Mouse (Mus musculus) heart, embryonic 15.5 days (tissue): Measurements from ENCODE around the gene Gprin3. TPM values are rescaled to one million over a fixed set of nuclear protein-coding genes. Genes with fewer than 3 reads are reported as not detected.
"Not testable (repeated sequence)": the region's sequence is repeated elsewhere in the genome, so short reads cannot be mapped to it uniquely, and the experiment has no call there.

Experiments
- ATAC-seq: fragments of 200-750 bp; cut with Nextera tagmentation; replicated peaks from 2 replicates; pipeline ENCODE4 v1.8.0; 2017; ENCODE audit warnings: low read depth, moderate TSS enrichment; ENCODE audit not compliant: insufficient number of reproducible peaks, insufficient read depth, low FRiP score
- H3K27ac ChIP-seq: fragments of 300-500 bp; sonication (generic); 2 replicates; pipeline ENCODE4 v1.5.1; 2015; ENCODE audit warnings: mild to moderate bottlenecking, inconsistent platforms
- H3K27me3 ChIP-seq: fragments of 300-500 bp; sonication (generic); 2 replicates; pipeline ENCODE4 v1.6.1; 2015; ENCODE audit warnings: inconsistent platforms
- H3K36me3 ChIP-seq: fragments of 300-500 bp; sonication (generic); 2 replicates; pipeline ENCODE4 v1.6.1; 2015; ENCODE audit warnings: mild to moderate bottlenecking, inconsistent platforms
- H3K4me1 ChIP-seq: fragments of 300-500 bp; sonication (generic); replicated peaks from 2 replicates; pipeline ENCODE4 v1.6.1; 2015; ENCODE audit warnings: inconsistent platforms
- H3K4me2 ChIP-seq: fragments of 300-500 bp; sonication (generic); 2 replicates; pipeline ENCODE4 v1.6.1; 2015; ENCODE audit warnings: inconsistent platforms, mild to moderate bottlenecking, moderate library complexity
- H3K4me3 ChIP-seq: fragments of 300-500 bp; sonication (generic); 2 replicates; pipeline ENCODE4 v1.5.1; 2015; ENCODE audit warnings: mild to moderate bottlenecking, inconsistent platforms
- H3K9ac ChIP-seq: fragments of 300-500 bp; sonication (generic); 2 replicates; pipeline ENCODE4 v1.6.1; 2015; ENCODE audit warnings: mild to moderate bottlenecking, inconsistent platforms
- H3K9me3 ChIP-seq: fragments of 300-500 bp; sonication (generic); replicated peaks from 2 replicates; pipeline ENCODE4 v1.6.1; 2016; ENCODE audit warnings: inconsistent platforms
- WGBS: fragments of 180-500 bp; shearing (Covaris S2); methylation state at CpG from one replicate; pipeline ENCODE4 v1.1.7; 2015; ENCODE audit warnings: mixed read lengths; 5-methylcytosine and 5-hydroxymethylcytosine counted together
- polyA plus RNA-seq: library from polyadenylated mRNA; unstranded; fragments of >200 nt; fragmentation: Nextera tagmentation; extraction: Ambion mirVana; gene quantifications from 2 replicates; pipeline ENCODE4 v1.2.1, GENCODE M21; 2015

Gene Gprin3
- polyA plus RNA-seq, 1 experiment from 2014 or later = 3.1 TPM

DNA sequence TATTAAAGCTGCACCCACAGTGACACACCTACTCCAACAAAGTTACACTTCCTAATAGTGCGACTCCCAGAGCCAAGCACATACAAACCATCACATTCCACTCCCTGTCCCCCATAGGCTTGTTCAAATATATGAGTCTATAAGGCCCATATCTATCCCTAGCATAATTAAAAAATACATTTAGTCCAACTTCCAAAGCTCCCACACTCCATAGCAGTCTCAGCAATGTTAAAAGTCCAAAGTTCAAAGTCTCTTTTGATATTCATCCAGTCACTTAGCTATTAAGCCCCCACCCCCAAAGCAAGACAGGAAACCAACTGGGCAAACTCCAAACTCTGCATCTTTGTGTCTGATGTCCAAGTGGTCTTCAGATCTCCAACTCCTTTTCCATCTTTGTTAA lies 84.9 kb downstream of the Gprin3 start:
- H3K9ac ChIP-seq = no peak overlapping the region
- no peak overlapping the region for H3K4me2 ChIP-seq
- no peak for ATAC-seq
- no peak overlapping the region for H3K4me3 ChIP-seq
- H3K4me1 ChIP-seq = no peaks in the 10 kb centered on the region
- no peaks in the 10 kb centered on the region for H3K9me3 ChIP-seq
- no peaks in the 10 kb centered on the region for H3K27me3 ChIP-seq
- no peaks in the 10 kb centered on the region for H3K36me3 ChIP-seq
- WGBS = 68% methylated on average over 1 of the region's 1 CpGs
- H3K27ac ChIP-seq = no peak overlapping the region

DNA sequence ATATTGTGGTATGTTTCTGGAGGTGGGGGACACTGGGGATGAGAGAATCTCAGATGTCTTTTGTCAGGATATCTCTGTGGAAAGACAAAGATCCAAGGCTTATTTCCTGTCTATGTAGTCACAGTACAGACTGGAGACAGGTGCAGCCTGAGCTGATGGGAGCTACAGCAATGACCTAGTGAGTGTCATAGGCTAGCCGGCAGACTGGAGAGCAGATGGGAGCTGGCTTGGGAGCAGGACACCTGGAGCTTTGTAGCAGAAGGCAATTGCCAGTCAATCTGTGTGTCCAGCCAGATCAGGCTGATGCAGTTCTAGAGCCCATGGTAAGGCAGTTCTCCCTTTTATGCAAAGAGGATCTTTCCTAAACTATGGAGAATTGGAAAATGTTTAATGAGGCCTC lies 97.8 kb downstream of the Gprin3 start:
- ATAC-seq = no peak
- WGBS = 48% methylated on average over 1 of the region's 1 CpGs

DNA sequence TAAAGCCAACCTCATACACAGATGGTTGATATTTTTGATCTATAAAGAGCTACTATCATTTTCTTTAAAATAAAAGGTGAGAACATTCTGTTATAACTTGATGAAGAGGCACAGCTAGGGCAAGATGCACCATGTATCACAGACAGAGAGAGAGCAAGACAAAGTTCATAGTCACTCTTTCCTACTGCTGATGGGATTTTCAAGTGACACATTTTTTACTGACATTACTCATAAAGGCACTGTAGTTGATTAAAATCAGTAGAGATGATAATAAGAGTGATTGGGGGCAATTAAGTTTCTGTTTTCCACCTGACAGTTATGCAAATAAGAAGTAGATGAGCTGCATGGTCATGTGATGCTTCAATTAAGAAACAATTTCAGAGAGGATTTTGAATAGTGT lies 110.2 kb downstream of the Gprin3 start:
- H3K4me2 ChIP-seq = no peak overlapping the region
- H3K4me3 ChIP-seq = no peak overlapping the region
- H3K27me3 ChIP-seq = no peaks in the 10 kb centered on the region
- H3K27ac ChIP-seq = no peak overlapping the region
- H3K9ac ChIP-seq = no peak overlapping the region
- peaks cover 4% of the 10 kb centered on the region; the same call in 1 of the 2 replicates for H3K4me1 ChIP-seq
- no peak for ATAC-seq
- no peaks in the 10 kb centered on the region for H3K36me3 ChIP-seq
- no peaks in the 10 kb centered on the region for H3K9me3 ChIP-seq

More for the DNA sequence above, 97.8 kb downstream of the Gprin3 start:
- H3K36me3 ChIP-seq = no peaks in the 10 kb centered on the region
- H3K4me2 ChIP-seq = no peak overlapping the region
- H3K4me3 ChIP-seq = no peak overlapping the region
- H3K4me1 ChIP-seq = no peaks in the 10 kb centered on the region
- no peak overlapping the region for H3K9ac ChIP-seq
- no peaks in the 10 kb centered on the region for H3K27me3 ChIP-seq
- no peak overlapping the region for H3K27ac ChIP-seq
- no peaks in the 10 kb centered on the region for H3K9me3 ChIP-seq

DNA sequence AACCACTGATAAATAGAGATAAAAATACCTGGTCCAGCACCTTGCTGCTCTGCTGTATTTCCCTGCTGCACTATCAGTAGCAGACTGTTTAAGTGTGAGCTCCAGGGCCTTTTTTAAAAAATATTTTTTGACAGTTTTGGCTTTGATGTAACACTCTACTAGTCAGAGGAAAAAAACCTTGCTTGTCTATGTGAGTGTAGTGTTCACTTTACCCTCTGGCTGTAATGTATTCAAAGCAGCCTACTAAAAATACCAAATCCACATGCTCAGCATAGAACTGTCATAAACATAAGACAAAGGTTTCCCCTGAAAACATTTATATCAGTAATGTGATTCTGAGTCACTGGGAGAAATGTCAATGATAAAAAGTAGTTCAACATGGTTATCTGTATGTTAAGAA lies 111.0 kb downstream of the Gprin3 start:
- Histone ChIP-seq H3K27ac (no peak overlapping the region), H3K9me3 (no peaks in the 10 kb centered on the region), H3K4me3 (no peak overlapping the region), H3K36me3 (no peaks in the 10 kb centered on the region), H3K4me1 (peaks cover 4% of the 10 kb centered on the region; the same call in 1 of the 2 replicates), H3K9ac (no peak overlapping the region), H3K27me3 (no peaks in the 10 kb centered on the region), H3K4me2 (no peak overlapping the region)
- no peak for ATAC-seq

DNA sequence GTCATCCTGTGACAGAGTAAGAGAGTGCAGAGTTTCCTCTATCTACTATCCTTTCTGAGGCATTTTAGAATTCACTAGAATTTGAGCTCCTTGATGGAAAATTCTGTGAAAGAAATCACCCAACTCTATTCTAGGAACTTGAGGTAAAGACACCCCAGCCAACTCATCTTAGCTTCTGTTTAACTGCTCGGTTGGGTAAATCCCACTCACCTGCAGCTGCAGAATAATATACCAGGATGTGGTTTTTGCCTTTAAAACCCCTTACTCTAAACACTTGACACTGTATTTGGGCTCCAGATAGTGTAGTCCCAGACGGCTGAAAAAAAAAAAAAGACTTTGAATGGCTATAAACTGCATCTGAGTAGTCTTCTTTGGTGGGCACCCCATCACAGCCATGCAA lies 112.9 kb downstream of the Gprin3 start:
- no peaks in the 10 kb centered on the region for H3K9me3 ChIP-seq
- no peak overlapping the region for H3K27ac ChIP-seq
- H3K4me2 ChIP-seq = no peak overlapping the region
- H3K36me3 ChIP-seq = no peaks in the 10 kb centered on the region
- no peaks in the 10 kb centered on the region for H3K27me3 ChIP-seq
- no peak for ATAC-seq
- peaks cover 4% of the 10 kb centered on the region; the same call in 1 of the 2 replicates for H3K4me1 ChIP-seq
- 57% methylated on average over 2 of the region's 2 CpGs for WGBS
- no peak overlapping the region for H3K4me3 ChIP-seq
- no peak overlapping the region for H3K9ac ChIP-seq

DNA sequence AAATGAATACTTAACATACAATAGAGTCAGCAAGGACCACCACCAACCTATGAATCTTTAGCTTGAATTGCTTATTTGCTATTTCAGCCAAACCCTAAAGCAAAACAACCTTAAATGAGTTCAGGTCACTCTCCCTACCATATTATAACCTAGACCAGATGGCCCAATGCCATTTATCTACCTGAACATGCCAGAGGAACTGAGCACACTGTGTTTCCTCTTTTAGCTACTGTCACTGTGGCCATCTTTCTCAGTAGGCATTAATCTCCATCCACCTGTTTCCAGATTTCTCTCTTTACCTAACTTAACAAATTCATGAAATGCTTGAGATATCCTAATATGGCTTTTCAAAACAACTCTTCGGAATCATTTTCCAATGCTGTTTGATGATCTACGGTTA lies 114.9 kb downstream of the Gprin3 start:
- H3K4me2 ChIP-seq = no peak overlapping the region
- no peak overlapping the region for H3K27ac ChIP-seq
- ATAC-seq = no peak
- no peak overlapping the region for H3K9ac ChIP-seq
- no peaks in the 10 kb centered on the region for H3K36me3 ChIP-seq
- no peaks in the 10 kb centered on the region for H3K27me3 ChIP-seq
- H3K9me3 ChIP-seq = no peaks in the 10 kb centered on the region
- WGBS = 87% methylated on average over 2 of the region's 2 CpGs
- H3K4me1 ChIP-seq = peaks cover 4% of the 10 kb centered on the region; the same call in 1 of the 2 replicates
- H3K4me3 ChIP-seq = no peak overlapping the region

DNA sequence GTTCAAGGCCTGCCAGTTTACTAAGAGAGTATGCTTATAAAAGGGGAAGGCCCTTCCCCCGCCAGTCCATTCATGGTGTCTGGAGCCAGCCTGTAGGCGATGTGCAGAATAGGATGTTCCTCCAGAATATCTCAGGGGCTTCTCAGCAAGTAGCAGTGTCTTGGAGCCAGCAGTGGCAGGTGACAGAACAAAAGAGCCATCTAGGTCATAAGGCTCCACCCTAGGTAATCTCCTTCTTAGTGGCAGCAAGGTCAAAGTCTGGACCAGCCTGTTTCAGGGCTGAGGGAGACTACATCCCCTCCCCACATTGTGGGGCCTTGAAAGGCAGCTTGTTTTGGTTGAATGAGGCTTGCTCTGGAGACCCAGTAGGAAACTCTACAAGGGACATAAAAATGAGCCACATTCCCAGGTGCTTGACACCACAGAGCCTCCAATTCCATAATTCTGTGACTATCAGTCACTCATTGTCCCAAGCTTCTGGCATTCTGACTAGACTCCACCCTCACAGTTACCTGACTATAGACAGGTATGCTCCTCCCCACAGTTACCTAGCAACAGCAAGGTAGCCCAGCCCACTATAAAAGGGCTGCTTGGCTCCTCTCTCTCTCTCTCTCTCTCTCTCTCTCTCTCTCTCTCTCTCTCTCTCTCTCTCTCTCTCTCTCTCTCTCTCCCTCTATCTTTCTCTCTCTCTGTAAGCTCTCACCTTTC lies 121.7 kb downstream of the Gprin3 start:
- H3K4me2 ChIP-seq, H3K4me3 ChIP-seq, H3K27me3 ChIP-seq, H3K36me3 ChIP-seq, ATAC-seq, H3K9ac ChIP-seq, H3K9me3 ChIP-seq, H3K4me1 ChIP-seq, H3K27ac ChIP-seq: not testable (repeated sequence)
- WGBS = 70% methylated on average over 2 of the region's 2 CpGs

DNA sequence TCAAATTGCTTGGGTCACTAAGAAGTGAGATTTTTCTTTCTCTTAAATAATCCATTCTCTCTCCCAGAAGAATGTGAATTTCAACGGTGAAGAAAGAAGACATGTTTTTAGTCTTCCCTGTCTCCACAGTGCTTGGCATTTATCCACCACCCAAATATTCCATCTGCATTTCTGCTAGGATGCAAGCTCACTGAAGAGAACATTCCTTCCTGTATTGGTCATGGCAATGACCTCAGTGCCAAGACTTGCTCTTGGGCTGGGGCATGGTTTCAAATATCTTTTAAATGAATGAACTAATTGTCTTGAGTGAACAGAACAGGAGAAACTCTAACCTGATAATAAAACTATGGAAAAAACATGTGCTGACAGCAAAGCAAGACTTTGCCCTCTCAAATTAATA lies 123.1 kb downstream of the Gprin3 start:
- Histone ChIP-seq H3K4me3 (no peak overlapping the region), H3K27me3 (no peaks in the 10 kb centered on the region), H3K9me3 (no peaks in the 10 kb centered on the region), H3K27ac (no peak overlapping the region; the same call in 1 of the 2 replicates), H3K4me1 (no peaks in the 10 kb centered on the region), H3K36me3 (no peaks in the 10 kb centered on the region), H3K4me2 (no peak overlapping the region), H3K9ac (no peak overlapping the region)
- WGBS = 28% methylated on average over 1 of the region's 1 CpGs
- ATAC-seq = no peak

Other genes with a start within 250 kb of the Gprin3 start
- 9.8 and 10.9 TPM in 2 replicates for gene Tigd2, start 217.4 kb downstream of the Gprin3 start, polyA plus RNA-seq